Mouse (Mus musculus) cerebellum, postnatal 10 days (tissue): ENCODE measurements around the gene Mtmr10.
A peak's percentile ranks its signal among the peaks of the same experiment; 100 is the strongest.

Source experiments
- DNase-seq, 2 experiments: peaks; one replicate each; pipeline ENCODE4 v3.0.0; 2021; ENCODE audit warnings: mixed read lengths in 2 of 2

The Mtmr10 gene

GRCm38 (mm10) chr7:64373147-64373829 is 85.8 kb downstream of the Mtmr10 start:
- DNase-seq, result peak in 1 of 2 experiments; percentile 24

GRCm38 (mm10) chr7:64373830-64374562 is 86.5 kb downstream of the Mtmr10 start, which contains the start of gene Fan1:
Gene Fan1, minus strand, starts transcription at chr7:64374095.
- peak; percentile 89 to 90 for DNase-seq
